Mouse (Mus musculus): ENCODE measurements around the gene Dlx5. TPM values are rescaled to one million over a fixed set of nuclear protein-coding genes. Genes with fewer than 3 reads are reported as not detected.

The Dlx5 gene
- not detected for polyA plus RNA-seq (2017; shearing (Covaris generic))

- no peak for ATAC-seq
These were observed at the start of gene Dlx5 for GRCm38 (mm10) chr6:6881638-6882190. TSS of gene Dlx5 (minus strand) at chr6:6882085.

DNA sequence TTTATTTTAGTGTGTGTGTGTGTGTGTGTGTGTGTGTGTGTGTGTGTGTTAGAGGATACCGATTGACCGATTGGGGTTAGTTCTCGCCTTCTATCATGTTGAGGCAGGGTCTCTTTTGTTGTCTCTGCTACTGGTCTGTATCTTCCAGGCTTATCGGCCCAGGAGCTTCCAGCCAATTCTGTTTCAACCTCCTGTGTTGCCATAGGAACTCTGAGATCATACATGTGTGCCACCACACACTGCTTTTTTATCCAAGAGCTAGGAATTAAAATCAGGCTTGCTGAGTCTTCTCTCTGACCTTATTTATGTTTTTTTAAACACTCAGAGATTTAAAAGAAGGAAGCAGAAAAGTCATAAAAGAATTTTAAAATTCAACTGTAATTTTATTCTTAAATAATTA lies 49.6 kb upstream of the Dlx5 start:
- no peak for ATAC-seq

DNA sequence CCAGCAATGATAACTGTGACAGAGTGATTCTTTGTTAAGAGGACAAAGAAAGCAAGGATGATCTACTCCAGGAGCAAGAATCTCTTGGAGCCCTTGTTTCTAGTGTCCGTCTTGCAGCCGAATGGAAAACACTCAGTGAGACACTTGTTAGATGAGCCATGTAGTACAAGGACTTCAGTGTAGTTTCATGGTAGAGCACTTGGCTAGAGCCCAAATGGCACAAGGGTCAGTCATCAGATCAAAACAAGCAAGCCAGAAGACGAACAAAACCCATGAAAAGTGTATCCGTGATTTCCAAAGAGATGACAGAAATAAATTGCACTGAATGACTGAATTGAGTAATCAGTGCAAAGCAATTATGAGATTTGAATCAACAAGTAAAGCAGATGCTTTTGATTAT lies 48.9 kb upstream of the Dlx5 start:
- no peak for ATAC-seq

DNA sequence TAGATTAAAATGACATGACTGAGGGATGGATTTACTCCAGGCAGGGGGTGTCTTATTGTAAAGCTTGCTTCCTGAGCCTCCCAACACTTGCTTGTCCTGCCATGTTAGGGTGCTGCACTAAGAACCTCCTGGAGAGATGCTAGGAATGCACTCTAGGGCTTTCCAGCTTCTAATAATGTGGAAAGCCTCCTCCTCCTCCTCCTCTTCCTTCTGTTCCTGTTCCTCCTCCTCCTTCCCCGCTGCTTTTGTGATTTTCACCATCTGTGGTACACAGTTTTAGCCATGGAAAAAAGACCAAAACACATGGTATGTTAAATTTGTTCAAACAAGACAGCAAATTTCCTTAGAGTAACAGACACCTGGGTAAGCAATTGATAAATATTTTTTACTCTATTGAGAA lies 43.4 kb upstream of the Dlx5 start:
- ATAC-seq = no peak

GRCm38 (mm10) chr6:6917334-6917733 lies 35.4 kb upstream of the Dlx5 start:
- no peak for ATAC-seq

DNA sequence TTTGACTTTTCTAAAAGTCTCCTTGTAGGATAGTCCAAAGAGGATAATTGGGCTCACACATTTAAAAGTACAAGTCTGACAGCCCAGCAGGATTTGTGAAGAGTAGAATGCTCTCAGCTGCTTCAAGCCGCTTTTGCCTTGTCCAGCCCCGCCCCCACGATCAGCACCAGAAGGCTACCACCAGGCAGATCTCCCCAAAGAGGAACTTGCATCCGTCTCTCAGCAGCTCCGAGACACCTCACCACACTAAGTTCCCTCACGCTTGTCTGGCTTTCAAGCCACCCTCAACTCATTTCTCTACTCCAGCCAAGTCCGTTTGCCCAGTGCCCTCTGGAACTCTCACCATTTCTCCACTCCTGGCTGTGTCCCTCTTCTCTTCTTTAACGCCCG lies 33.6 kb upstream of the Dlx5 start:
- no peak for ATAC-seq

DNA sequence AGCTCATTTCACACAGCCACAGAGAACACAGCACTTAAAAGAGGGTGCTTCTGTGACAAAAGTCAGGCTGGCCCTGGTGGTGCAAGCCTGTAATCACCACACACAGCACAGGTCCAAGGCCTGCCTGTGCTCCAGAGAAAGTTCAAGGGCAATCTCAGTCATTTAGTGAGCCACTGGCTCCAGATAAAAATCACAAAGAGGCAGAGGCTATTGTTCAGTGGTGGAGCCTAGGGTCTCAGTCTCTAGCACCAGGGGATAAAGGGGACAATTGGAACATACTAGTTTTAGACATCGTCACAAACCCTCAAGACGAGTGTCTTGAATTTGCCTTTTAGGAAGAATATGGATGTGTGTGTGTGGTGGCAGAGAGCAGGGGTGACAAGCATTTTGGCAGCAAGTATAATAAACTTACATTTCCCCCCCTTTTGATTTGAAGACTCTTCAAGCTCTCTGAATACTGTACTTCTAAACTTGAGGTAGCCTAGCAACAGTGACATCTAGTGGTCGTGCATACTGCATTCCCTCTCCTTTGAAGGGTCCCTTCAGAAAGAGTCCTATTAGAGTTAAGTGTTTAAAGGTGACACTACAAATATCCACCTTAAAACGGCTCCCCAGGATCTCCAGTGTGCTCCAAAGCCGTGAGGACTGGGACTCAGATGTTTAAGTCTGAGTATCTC lies 33.1 kb upstream of the Dlx5 start:
- ATAC-seq = no peak

DNA sequence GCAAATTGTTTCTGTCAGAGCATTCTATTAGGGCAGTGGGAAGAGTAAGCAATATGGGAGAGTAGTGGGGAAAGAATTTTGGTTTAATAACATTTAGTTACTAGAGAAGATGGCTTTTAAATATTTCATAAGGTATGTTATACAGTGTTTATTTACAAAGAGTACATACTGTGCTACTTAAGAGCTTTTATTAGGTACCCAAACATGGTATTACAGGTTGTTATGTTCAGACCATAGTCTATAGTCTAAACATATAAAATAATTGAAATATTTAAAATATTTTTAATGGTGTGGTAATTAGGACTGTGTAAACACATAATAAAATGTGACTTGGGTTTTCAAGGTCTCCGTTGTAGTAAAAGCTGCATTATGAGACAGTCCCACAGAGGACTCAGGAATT lies 32.4 kb upstream of the Dlx5 start:
- no peak for ATAC-seq

DNA sequence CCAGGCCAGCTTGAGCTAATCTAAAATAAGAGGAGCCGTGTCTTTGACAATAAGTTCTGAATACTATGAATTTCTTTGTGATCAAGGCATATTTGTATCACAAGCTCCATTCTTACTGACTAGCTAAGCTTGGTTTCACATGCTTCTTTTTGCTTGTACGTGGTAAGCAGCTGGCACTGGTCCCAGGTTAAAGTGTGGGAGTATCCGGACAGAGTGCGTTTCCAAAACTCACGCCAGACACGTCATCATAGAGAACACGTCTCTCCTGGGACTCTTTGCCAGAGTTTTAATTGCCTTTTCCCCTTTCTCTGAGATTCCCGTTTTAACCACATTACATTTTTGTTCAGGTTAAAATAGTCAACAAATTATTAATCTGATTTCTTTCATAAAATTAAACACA lies 27.7 kb upstream of the Dlx5 start:
- no peak for ATAC-seq

DNA sequence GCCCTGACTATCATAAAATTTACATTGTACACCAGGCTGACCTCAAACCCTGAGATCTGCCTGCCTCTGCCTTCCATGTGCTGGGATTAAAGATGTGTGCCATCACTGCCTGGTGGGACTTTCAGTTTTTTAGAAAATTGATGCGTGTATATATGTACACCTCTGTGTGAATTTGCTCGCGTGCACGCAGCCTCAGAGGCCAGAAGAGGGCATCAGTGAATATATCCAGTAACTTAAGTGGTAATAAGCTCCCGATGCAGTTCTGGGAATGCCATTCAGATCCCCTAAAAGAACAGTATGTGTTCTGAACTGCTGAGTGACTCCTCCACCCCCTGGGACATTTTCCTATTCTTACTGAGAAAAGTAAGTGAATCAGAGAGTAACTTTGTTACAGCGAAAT lies 8.2 kb upstream of the Dlx5 start:
- ATAC-seq = no peak

DNA sequence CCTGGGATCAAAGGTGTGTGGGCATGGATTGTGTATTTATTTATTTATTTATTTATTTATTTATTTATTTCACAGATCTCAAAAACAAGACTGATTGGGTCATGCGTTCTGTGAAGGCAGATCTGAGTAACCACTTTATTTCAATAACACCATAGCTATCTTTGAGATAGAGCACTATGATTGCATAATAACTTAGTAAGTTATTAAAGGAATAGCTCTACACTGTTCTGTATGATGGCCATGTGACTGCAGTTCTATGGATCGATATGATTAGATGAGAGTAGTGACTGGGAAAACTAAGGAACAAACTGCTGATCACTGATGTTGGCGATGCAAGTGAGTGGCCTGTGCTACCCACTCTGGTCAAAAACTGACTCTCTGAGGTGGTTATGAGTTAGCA lies 4.3 kb upstream of the Dlx5 start:
- no peak for ATAC-seq

DNA sequence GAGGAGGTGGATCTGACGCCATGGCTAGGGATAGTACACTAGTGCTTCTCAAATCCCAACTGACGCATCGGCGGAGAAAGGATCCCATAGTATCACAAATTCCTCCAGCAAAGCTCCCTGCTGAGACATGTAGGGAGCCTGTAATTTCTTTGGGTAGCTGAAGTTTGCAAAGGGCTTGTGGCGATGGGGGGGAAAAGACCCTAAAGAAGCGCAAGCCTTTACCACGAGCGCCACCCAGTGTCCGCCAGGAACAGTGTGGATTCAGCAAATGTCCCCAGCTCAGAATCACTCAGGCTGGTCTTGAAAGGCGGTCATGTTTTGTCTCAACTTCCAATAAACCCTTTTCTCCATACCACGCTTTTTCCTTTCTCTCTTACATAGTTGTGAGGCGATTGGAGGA lies 3.0 kb upstream of the Dlx5 start:
- ATAC-seq = no peak

DNA sequence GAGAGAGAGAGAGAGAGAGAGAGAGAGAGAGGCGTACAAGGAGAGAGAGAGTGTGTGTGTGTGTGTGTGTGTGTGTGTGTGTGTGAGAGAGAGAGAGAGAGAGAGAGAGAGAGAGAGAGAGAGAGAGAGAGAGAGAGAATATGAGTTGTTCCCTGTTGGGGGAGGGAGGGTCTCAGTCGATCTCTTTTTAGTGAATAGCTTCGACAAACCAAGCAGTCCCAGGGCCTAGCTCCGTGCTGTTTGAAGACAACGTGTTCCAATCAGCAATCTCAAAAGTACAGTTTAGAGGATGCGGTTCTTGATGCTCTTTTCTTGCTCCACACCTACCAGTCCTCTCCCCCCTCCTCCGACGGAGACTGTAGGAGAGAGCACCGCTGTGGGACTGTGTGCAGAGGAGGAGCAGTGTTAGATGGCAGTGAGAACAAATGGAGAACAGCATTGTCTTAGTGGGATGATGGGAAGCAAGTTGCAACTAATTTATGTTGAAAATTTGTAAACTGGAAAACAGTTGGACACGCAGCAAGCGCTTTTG lies 447 bp upstream of the Dlx5 start:
- no peak for ATAC-seq

- no peak for ATAC-seq
These were observed 709 bp downstream of the Dlx5 start for GRCm38 (mm10) chr6:6881115-6881637.

DNA sequence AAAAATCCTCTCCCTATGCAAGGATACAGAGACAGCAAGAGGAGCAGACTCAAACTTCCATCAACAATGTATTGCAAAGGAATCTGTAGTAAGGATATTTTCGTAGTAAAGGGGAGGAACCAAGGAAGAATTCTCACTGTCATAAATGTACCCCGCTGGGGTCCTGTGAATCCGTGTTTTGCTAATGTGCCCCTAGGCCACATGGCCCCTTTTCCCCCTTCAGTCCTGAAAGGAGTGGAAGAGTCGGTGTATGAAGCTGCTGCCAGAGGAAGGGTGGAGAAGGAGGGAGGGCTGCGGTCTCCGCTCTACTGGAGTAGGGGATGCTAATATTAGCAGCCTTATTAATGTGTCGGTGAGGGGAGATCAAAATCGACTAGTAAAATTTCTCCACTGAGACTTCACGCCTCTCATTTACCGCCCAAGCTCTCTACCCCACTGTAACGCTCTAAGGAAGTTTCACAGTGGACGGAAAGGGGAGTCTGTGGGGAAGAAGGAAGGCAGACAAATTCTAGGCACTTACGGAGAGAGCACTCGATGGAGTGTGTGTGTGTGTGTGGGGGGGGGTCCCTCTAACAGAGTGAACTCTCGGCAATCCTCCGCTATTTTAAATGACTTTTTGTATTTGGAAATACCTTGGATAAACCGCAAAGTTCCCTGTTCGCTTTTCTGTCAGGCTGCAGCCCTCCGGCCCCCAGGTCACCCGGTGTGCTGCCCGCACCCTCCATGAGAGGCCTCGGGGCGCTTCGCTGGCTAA lies 1.3 kb downstream of the Dlx5 start:
- ATAC-seq = no peak

GRCm38 (mm10) chr6:6879371-6880325 lies 2.2 kb downstream of the Dlx5 start:
- ATAC-seq = no peak

DNA sequence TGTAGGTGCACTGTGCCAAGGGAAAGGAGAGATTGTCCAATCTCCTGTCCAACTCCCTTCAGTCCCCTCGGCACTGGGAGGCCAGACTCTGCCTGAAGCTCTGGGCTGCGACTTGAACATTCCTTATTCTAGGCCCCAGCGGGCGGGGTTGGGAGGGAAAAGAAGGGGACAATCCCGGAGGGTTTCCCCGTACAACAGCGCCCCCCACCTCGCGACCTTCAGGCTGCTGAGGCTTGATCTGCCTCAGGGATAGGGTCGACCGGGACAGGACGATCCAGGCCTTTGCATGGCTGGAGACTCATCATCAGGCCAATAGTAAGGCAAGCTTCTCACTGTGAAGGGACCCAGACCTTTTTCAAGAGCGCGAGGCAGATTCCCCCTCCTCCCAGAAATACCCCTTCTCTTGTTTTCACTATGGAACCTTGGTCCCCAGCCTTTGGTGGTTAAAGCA lies 3.0 kb downstream of the Dlx5 start:
- ATAC-seq = no peak

DNA sequence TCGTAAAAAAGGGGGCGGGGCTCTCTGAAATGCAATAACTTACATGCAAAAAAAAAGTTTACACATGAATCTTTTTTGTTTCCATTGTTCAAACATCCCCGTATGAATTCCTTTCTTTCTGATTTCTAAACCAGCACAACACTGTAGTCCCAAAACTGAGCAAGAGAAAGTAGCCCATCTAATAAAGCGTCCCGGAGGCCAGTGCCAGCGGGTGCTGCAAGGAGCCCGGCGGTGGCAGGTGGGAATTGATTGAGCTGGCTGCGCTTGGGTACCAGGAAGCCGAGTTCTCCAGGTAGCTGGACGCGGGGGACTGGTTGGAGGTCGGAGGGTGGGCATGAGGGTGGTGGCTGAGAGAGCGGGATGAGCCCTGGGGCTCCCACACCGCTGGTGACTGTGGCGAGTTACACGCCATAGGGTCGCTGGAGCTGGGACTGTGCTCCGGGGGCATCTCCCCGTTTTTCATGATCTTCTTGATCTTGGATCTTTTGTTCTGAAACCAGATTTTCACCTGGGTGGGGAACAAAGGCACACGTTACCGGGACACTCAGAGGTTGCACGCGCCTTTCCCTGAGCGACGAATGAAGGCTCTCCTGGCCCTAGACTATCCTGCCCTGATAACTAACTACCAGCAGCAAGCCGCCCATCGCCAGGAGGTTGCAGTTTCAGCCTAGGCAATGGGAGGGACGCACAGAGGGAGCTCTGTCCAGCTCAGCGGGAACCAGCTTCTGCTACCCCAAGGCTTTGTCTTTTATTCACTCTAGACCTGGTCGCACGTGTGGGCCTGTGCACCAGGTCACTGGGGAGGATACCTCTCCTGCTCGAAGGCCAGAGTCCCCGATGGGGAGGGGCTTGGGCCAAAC lies 3.7 kb downstream of the Dlx5 start:
- ATAC-seq = no peak

- no peak for ATAC-seq
These were observed 4.5 kb downstream of the Dlx5 start for GRCm38 (mm10) chr6:6877346-6877910.

GRCm38 (mm10) chr6:6876731-6877130 lies 5.2 kb downstream of the Dlx5 start:
- no peak for ATAC-seq

GRCm38 (mm10) chr6:6876231-6876630 lies 5.7 kb downstream of the Dlx5 start:
- no peak for ATAC-seq

Data from CD4-positive, CD25-positive, alpha-beta regulatory T cell, adult 4 months (primary cell).